Mouse (Mus musculus) cerebellum, adult 18-20 months (tissue): ENCODE results near the gene Dpysl5.

Experiments
- DNase-seq, 2 experiments: peaks; one replicate each; pipeline ENCODE4 v3.0.0; 2021

Gene Dpysl5

GRCm38 (mm10) chr5:30709744-30710383, 1.5 kb upstream of the Dpysl5 start:
- DNase-seq, result peak; percentile 85

DNA sequence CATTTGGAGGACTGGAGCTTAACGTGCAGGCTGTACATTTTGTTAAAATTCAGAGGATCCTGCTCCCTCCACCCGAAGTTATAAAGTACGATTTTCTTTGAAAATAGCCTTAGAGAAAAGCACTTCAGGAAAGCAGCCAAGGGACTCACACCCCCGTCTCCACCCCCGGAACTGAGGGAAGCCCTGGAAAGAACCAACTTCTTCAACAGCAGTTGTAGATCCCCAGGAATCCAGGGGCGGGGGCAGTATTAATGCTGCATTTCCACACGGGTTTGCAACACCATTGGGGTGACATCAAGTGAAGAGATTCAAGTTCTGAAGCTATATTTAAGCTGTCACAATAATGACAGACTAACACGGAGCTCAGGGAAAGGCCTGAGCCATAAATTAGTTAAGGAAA, 878 bp upstream of the Dpysl5 start:
- DNase-seq, result peak; percentile 18 to 26

- DNase-seq, result no peak
These were observed 632 bp downstream of the Dpysl5 start for GRCm38 (mm10) chr5:30712002-30712390.

DNA sequence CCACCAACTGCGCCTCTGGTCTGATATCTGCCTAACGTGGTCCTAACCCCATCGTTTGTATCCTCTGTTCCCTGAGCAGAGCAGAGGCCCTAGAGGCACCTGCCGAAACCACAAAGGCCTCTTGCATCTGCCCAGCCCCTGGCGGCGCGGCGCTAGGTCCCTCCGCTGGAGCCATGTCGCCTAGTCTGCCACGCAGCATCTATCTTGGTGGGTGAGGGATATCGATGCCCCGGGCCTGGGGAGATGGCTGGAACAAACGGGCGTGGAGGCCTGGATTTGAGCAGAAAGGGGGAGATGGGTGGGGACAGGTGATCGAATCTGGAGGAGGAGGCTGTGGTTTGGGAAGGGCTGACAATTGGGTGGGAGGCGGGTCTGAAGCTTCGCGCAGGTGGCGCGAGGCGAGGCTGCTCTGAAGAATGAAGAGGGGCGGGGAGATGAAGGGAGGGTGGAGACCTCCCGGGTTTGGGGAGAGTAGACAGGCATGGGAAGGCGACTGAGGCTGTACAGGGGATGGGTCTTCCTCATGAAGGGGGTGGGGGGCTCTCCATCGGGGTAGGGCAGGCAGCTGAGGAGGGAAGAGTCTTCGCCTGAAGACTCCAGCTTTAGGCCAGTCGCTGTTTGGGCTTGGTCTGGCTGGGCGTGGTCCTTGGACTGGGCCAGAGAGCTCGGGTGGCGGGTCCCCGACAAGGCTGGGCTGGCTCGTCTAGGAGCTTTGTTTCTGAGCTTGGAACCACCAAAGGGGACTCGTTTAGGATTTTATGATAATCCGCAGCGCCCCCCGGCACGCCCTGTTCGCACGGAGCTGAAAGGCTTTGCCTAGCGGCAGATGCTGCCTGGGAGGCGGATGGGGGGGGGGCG, 1.3 kb downstream of the Dpysl5 start:
- peak; percentile 39 to 49 for DNase-seq

GRCm38 (mm10) chr5:30713299-30713675, 1.9 kb downstream of the Dpysl5 start:
- DNase-seq, result peak; percentile 35

GRCm38 (mm10) chr5:30713691-30714090, 2.3 kb downstream of the Dpysl5 start:
- DNase-seq, result no peak

DNA sequence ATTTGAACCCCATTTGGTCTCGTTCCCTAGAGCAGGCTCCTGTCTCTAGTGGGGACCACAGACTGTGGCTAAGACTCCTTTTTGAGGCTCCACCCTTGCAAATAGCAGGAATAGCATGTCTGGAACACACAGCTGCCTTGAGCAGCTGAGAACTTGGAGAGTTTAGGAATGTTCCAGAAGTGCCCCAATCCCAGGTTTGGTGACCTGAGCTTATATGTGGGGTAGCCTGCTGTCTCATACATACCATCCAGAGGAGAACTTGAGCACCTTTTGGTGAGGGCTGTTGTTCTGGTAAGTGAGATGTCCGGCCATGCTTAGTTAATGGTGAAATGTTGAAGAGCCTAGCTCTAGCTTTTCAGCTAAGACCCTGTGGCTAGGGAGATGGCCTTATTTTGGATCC, 4.9 kb downstream of the Dpysl5 start:
- no peak for DNase-seq

GRCm38 (mm10) chr5:30717506-30717905, 6.1 kb downstream of the Dpysl5 start:
- DNase-seq, result no peak

GRCm38 (mm10) chr5:30717991-30718703, 6.8 kb downstream of the Dpysl5 start:
- DNase-seq, result no peak

- no peak for DNase-seq
These were observed 10.6 kb downstream of the Dpysl5 start for GRCm38 (mm10) chr5:30721935-30722334.

DNA sequence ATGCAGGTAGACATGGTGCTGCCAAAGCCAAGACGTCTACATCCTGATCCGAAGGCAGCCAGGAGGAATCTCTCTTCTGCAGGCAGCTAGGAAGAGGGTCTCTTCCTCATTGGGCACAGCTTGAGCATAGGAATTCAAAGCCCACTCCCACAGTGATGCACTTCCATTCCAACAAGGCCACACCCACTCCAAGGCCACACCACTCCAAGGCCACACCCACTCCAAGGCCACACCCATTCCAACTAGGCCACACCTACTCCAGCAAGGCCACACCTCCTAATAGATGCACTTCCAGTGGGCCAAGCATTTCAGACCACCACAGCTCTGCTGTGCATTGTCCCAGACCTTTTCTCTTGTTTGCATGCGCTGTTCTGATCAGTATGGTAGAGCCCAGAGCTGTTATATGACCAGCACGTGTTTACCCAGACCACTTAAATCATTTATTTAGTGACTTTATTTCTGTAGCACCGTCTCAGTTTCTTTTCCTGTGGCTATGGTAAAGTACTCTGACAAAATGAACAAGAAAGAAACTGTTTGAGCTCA, 14.9 kb downstream of the Dpysl5 start:
- DNase-seq, result no peak

GRCm38 (mm10) chr5:30732511-30732910, 21.1 kb downstream of the Dpysl5 start:
- no peak for DNase-seq

- no peak for DNase-seq
These were observed 23.3 kb downstream of the Dpysl5 start for GRCm38 (mm10) chr5:30734666-30735065.

DNA sequence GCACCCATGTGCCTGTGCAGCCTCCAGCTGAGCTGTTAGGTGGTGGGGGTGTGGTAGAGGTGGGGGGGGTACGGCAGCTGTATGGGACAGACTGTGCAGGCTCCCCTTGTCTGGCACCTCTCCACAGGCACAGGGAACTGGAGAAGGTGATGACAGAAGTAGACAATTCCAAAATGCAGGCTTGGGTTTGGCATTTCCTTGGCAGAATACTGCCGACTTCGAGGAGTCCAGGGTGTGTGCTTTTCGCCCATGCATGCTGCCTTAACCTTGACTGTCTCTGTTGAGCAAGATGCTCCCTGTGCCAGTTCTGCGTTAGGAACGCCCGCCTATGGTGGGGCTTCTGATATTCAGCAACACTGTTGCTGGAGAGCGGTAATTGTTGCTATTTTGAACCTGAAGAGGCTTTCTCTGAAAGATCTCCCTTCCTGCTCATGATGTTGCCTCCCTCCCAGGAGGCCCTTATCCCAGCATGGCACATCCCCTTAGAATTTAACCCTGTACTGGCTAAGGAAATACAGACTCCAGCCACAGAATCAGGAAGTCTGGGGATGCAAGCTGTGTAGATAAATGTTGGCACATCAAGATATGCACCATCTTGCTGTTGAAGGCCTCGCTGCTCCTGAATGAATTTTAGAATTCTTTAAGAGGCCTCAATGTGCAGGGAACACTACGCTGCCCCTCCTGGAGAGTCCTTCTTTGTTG, 26.9 kb downstream of the Dpysl5 start:
- DNase-seq, result no peak

GRCm38 (mm10) chr5:30739595-30739994, 28.2 kb downstream of the Dpysl5 start:
- no peak for DNase-seq

- DNase-seq, result no peak
These were observed 38.4 kb downstream of the Dpysl5 start for GRCm38 (mm10) chr5:30749582-30750311.

DNA sequence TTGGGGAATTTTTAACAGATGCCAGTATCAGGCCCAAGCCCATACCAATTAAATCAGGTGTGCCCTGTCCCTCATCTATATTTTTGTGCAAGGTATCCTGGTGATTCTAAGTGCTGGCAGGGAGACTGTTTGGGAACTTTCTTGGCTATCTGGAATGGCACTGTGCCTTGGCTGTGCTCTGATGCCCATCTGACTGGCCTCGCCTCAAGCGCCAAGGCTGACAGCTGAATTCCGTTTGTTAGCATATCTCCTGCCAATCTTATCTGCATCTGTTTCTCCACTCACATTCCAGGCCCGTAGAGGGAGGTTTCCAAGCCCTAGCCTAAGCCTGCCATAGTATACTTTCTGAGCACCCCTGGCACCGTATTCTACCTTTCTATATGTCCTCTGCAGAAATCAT, 39.7 kb downstream of the Dpysl5 start:
- no peak for DNase-seq

DNA sequence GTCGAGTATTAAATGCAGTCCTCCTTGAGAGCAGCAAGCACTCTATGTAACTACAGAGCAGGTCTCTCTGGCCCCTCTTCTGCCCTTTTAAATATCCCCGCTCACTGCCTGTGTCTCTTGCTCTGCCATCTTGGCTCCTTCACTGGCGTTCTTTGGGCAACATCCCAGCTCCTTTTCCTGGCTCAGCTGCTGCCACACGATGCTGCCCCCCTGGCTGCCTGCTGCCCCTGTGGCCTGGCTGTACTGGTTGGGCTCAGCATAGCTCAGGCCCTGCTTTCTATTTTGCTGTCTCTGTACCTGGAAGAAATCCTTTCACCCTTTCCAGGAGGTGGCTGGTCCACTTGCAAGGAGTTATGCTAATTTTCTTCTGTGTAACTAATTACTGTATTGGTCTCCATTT, 41.8 kb downstream of the Dpysl5 start:
- peak; percentile 35 for DNase-seq

DNA sequence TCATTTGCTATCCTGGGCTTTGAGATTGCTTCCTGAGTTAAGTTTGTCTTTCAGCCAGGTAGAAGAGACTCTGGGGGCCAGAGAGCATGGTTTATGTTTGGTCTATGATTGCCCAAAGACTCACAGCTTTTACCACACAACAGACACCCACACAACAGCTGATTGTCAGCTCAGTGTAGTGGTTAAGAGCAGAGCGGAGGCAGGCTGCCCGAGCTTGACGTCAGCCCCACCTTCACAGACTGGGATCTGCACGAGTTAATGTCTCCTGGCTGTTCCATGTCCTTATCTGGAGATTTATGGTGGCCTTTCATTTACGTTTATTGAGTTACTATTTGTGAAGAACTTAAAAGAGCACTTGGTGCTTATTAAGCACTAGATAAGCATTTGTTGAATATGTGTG, 43.9 kb downstream of the Dpysl5 start:
- no peak for DNase-seq

DNA sequence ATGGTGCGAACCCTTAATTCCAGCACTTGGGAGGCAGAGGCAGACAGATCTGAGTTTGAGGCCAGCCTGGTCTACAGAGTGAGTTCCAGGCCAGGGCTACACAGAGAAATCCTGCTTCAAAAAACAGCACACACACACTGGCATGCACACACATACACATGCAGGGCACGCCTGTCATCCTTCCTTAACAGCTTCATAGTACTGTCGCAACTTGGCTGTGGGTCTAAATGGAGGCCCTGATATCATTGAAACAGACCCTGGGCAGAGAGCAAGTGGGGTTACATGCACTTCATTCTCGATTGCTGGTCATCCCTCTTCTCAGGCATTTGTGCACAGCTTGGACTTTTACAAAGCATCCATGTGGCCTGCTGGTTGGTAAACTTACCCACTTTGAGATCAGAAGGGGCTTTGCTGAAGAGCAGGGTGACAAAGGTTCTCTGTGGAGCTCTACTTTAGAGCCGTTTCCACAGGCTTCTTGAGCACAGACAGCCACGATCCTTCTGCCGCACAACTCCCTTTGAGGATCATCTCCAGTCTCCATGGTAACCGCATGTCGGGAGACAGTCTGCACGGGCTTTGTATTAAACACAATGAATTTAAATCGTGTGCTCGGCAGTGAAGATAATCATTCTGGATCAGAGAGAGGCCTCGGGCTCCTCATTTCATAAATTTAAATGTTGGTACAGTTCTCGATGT, 51.6 kb downstream of the Dpysl5 start:
- no peak for DNase-seq

DNA sequence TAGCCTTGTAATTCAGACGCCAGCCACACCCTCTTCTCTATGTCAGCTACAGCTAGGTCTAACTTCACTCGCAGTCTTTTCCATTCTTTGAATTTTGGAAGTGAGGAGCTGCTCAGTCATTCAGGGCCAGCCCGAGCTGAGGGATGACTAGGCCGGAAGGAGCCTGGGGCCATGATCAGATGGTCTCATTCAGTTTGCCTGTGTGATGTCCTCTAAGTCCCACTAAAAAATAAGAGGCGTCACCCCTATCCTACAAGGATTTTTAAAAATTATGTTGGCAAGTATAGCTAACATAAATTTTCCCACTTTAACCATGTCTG, 52.1 kb downstream of the Dpysl5 start:
- no peak for DNase-seq
